Mouse (Mus musculus) liver, embryonic 14.5 days (tissue): Measurements from ENCODE around the gene Mipol1.

Experiments
- CTCF ChIP-seq: IDR thresholded peaks from 2 replicates; pipeline ENCODE4 v1.5.1; 2016; ENCODE audit warnings: antibody characterized with exemption, low read depth, control low read depth
- EP300 ChIP-seq: IDR thresholded peaks from 2 replicates; pipeline ENCODE4 v1.6.1; 2016; ENCODE audit warnings: antibody characterized with exemption, low read depth

- TF ChIP-seq CTCF = no peak
- no peak for TF ChIP-seq EP300
Measured at GRCm38 (mm10) chr12:57364027-57364426, 133.8 kb downstream of the Mipol1 start.
